Mouse (Mus musculus): Measurements from ENCODE around the gene Ctnnb1. TPM values are rescaled to one million over a fixed set of nuclear protein-coding genes. Genes with fewer than 3 reads are reported as not detected.

Ctnnb1 gene
- polyA plus RNA-seq, 1 experiment from 2014 or later = 667 TPM

DNA sequence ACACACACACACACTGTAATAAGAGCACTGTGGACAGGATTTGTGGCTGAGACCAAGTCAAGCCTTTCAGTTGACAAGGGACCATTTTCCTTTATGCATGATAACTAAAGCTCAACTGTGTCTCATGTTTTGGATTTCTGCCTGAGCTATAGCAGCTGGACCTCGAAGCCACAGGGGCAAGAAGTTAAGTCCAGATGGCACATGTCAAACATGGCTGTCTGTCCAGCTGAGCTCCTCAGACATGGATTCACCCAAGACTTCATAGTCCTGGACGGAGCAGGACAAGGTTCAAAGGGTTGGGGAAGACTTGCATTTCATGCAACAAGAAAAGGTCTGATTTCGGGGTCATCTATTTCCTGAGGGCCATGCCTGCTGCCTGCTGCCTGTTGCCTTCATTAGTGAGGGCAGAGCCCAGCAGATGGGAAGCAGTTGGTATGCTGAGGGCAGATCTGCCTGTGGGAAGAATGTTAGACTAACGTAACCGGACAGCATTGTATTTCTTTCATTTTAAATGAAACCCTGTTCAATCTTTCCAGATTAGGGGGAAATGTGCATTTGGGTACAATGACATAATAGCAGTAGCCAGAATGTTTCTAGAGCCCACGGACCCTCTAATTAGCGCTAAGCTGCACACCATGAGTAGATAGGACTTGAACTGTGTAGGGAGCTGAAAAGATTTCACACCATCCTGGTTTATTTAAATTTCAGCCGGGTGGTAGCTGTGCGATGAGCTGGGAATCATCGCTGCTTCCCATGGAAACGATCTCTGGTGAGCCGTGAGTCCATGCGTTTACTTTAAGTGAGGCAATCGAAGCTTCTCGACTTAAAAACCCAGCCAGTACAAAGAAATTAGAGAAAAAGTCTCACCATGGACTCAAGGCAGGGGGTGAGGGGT, 61.0 kb downstream of the Ctnnb1 start:
- Histone ChIP-seq H3K9me3 (no peaks in the 10 kb centered on the region), H3K27ac (no peak overlapping the region), H3K4me3 (replicated peaks) (no peak overlapping the region), H3K36me3 (no peaks in the 10 kb centered on the region), H3K4me1 (replicated peaks) (peaks cover 52% of the 10 kb centered on the region), H3K27me3 (no peaks in the 10 kb centered on the region), H3K4me2 (replicated peaks) (no peak overlapping the region), H3K9ac (replicated peaks) (no peak overlapping the region)
- no peak for ATAC-seq
- 46% methylated on average over 15 of the region's 15 CpGs for WGBS

- H3K27me3 ChIP-seq = no peaks in the 10 kb centered on the region
- no peak overlapping the region for H3K4me3 ChIP-seq (replicated peaks)
- H3K4me1 ChIP-seq (replicated peaks) = peaks cover 56% of the 10 kb centered on the region
- no peak for ATAC-seq
- H3K9ac ChIP-seq (replicated peaks) = no peak overlapping the region
- no peaks in the 10 kb centered on the region for H3K36me3 ChIP-seq
- 65% methylated on average over 2 of the region's 2 CpGs for WGBS
- H3K9me3 ChIP-seq = no peaks in the 10 kb centered on the region
- no peak overlapping the region for H3K4me2 ChIP-seq (replicated peaks)
- no peak overlapping the region for H3K27ac ChIP-seq
Observed at GRCm38 (mm10) chr9:120991801-120992200, 62.8 kb downstream of the Ctnnb1 start.

GRCm38 (mm10) chr9:120993004-120993403, 64.0 kb downstream of the Ctnnb1 start:
- 0 out of 2 replicates have a peak overlapping the region, but pooled peaks have one; percentile 10 for H3K9ac ChIP-seq (replicated peaks)
- H3K4me3 ChIP-seq (replicated peaks) = no peak overlapping the region
- H3K9me3 ChIP-seq = no peaks in the 10 kb centered on the region
- H3K4me1 ChIP-seq (replicated peaks) = peaks cover 48% of the 10 kb centered on the region
- 37% methylated on average over 10 of the region's 10 CpGs for WGBS
- peak; percentile 74 for ATAC-seq
- no peaks in the 10 kb centered on the region for H3K36me3 ChIP-seq
- 0 out of 2 replicates have a peak overlapping the region, but pooled peaks have one; percentile 9 for H3K4me2 ChIP-seq (replicated peaks)
- H3K27me3 ChIP-seq = no peaks in the 10 kb centered on the region
- peak overlapping the region; percentile 59; the same call in 1 of the 2 replicates for H3K27ac ChIP-seq

GRCm38 (mm10) chr9:120994223-120995155, 65.5 kb downstream of the Ctnnb1 start:
- H3K36me3 ChIP-seq = no peaks in the 10 kb centered on the region
- H3K9me3 ChIP-seq = no peaks in the 10 kb centered on the region
- peaks cover 39% of the 10 kb centered on the region for H3K4me1 ChIP-seq (replicated peaks)
- no peaks in the 10 kb centered on the region for H3K27me3 ChIP-seq
- H3K9ac ChIP-seq (replicated peaks) = no peak overlapping the region
- no peak overlapping the region for H3K4me3 ChIP-seq (replicated peaks)
- peak; percentile 46; the same call in 1 of the 2 replicates for ATAC-seq
- 72% methylated on average over 15 of the region's 15 CpGs for WGBS
- H3K27ac ChIP-seq = 0 out of 2 replicates have a peak overlapping the region, but pooled peaks have one; percentile 59
- H3K4me2 ChIP-seq (replicated peaks) = no peak overlapping the region

DNA sequence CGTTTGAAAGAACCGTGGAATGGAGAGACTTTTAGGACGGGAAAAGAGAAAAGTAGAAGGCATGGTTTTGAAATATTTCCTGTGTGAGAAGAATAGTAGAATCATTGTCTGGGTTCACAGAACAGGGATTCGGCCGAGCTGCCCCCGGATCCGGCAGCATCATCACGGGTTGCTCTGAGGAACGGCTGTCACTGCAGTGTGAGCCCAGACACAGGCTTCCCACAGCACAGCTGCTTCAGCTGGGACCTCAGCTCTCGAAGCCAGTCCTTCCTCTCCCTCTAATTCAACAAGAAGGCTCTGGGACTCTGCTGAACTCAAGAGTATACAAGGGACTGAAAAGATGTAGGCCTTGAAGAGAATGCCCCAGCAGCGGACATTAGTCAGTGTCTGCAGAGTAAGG, 69.7 kb downstream of the Ctnnb1 start:
- 83% methylated on average over 11 of the region's 11 CpGs for whole genome bisulfite sequencing
- H3K27ac ChIP-seq = no peak overlapping the region

GRCm38 (mm10) chr9:121000641-121001320, 71.8 kb downstream of the Ctnnb1 start:
- ATAC-seq = no peak
- Histone ChIP-seq H3K27me3 (no peaks in the 10 kb centered on the region), H3K4me2 (replicated peaks) (no peak overlapping the region), H3K9ac (replicated peaks) (no peak overlapping the region), H3K4me3 (replicated peaks) (no peak overlapping the region), H3K4me1 (replicated peaks) (peaks cover 10% of the 10 kb centered on the region; the same call in 1 of the 2 replicates), H3K9me3 (no peaks in the 10 kb centered on the region), H3K27ac (no peak overlapping the region), H3K36me3 (no peaks in the 10 kb centered on the region)
- WGBS = 76% methylated on average over 7 of the region's 7 CpGs

More for the DNA sequence above, 69.7 kb downstream of the Ctnnb1 start:
- H3K4me3 ChIP-seq (replicated peaks) = no peak overlapping the region
- no peak overlapping the region for H3K9ac ChIP-seq (replicated peaks)
- ATAC-seq = no peak
- H3K27me3 ChIP-seq = no peaks in the 10 kb centered on the region
- peaks cover 28% of the 10 kb centered on the region for H3K4me1 ChIP-seq (replicated peaks)
- H3K36me3 ChIP-seq = no peaks in the 10 kb centered on the region
- H3K9me3 ChIP-seq = no peaks in the 10 kb centered on the region
- no peak overlapping the region for H3K4me2 ChIP-seq (replicated peaks)

- H3K4me2 ChIP-seq (replicated peaks) = no peak overlapping the region
- peaks cover 10% of the 10 kb centered on the region; the same call in 1 of the 2 replicates for H3K4me1 ChIP-seq (replicated peaks)
- H3K9ac ChIP-seq (replicated peaks) = no peak overlapping the region
- no peaks in the 10 kb centered on the region for H3K27me3 ChIP-seq
- 0 out of 2 replicates have a peak, but pooled peaks have one; percentile 17 for ATAC-seq
- WGBS = 75% methylated on average over 15 of the region's 15 CpGs
- no peak overlapping the region for H3K27ac ChIP-seq
- H3K9me3 ChIP-seq = no peaks in the 10 kb centered on the region
- no peak overlapping the region for H3K4me3 ChIP-seq (replicated peaks)
- no peaks in the 10 kb centered on the region for H3K36me3 ChIP-seq
Observed at GRCm38 (mm10) chr9:121001681-121002540, 72.9 kb downstream of the Ctnnb1 start.

- 82% methylated on average over 7 of the region's 7 CpGs for WGBS
- H3K4me2 ChIP-seq (replicated peaks) = no peak overlapping the region
- no peaks in the 10 kb centered on the region for H3K9me3 ChIP-seq
- ATAC-seq = no peak
- H3K27ac ChIP-seq = no peak overlapping the region
- no peaks in the 10 kb centered on the region for H3K27me3 ChIP-seq
- H3K4me3 ChIP-seq (replicated peaks) = no peak overlapping the region
- peaks cover 21% of the 10 kb centered on the region; the same call in 1 of the 2 replicates for H3K4me1 ChIP-seq (replicated peaks)
- H3K36me3 ChIP-seq = no peaks in the 10 kb centered on the region
- no peak overlapping the region for H3K9ac ChIP-seq (replicated peaks)
Observed at GRCm38 (mm10) chr9:121005961-121006360, 76.9 kb downstream of the Ctnnb1 start.

Measured in midbrain, embryonic 13.5 days (tissue).